Mouse (Mus musculus): ENCODE results near the gene Spr. TPM values are rescaled to one million over a fixed set of nuclear protein-coding genes. Genes with fewer than 3 reads are reported as not detected.
"Not testable (repeated sequence)": the region's sequence is repeated elsewhere in the genome, so short reads cannot be mapped to it uniquely, and the experiment has no call there.

Spr gene
- total RNA-seq (2015; ENCODE audit: low replicate concordance) (0.58 and 3.3 TPM in 2 replicates), total RNA-seq (2017; ENCODE audit: low replicate concordance) (1.4 and 6.6 TPM in 2 replicates)

DNA sequence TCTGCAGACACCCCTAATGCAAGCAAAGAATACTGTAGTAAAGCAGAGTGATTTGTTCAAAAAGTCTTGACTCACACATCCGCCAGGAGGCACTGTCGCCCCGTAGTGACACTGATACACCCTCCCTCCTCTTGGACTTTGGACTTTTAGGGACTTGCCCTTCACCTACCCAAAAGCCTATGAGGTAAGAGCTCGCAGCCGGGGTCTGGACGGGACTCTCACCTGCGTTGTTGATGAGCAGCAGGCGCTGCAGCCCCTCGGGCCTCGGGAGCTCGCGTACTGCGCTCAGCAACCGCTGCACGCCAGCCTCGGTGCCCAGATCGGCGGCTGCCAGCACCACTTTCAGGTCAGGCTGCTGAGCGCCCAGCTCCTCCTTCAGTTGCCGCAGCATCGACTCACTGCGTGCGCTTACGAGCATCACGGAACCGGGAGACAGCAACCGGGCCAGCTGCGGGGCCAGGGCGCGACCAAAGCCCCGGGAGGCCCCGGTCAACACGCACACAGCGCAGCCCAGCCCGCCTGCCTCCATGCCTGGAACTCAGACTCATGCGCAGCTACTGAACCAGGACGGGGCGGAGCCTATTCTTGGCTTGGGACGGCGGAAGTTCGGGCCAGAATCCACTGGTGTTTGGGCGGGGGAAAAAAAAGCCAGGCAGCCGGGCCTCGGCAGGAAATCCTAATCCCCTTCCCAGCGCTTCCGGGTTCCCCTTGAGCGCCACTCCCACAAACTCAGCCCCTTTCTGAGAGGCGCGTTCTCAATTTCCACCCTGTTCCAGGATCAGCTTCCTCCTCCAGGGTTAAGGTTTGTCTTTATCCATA, at the start of gene Spr:
Gene Spr, minus strand, starts transcription at position 550 of the 819 bp plus-strand sequence.
- ATAC-seq (replicated peaks; ENCODE audit: low FRiP score, poor library complexity, severe bottlenecking) = peak; percentile 78

DNA sequence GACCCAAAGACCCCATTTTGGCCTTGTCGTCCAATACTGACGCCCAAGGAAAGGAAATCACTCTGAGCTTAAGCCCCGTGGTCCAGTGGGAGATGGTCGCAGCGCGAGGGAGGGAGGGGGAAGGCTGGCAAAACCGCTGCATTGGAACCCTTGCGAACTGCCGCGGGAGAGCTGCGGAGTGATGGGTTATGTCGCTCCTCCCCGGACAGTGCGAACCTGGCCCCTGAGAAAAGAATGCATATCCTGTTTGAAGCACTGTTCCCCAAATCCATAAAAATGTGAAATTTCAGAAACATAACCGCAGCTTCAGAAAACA, 49.1 kb upstream of the Spr start:
- ATAC-seq (replicated peaks; ENCODE audit: low FRiP score, poor library complexity, severe bottlenecking) = no peak

DNA sequence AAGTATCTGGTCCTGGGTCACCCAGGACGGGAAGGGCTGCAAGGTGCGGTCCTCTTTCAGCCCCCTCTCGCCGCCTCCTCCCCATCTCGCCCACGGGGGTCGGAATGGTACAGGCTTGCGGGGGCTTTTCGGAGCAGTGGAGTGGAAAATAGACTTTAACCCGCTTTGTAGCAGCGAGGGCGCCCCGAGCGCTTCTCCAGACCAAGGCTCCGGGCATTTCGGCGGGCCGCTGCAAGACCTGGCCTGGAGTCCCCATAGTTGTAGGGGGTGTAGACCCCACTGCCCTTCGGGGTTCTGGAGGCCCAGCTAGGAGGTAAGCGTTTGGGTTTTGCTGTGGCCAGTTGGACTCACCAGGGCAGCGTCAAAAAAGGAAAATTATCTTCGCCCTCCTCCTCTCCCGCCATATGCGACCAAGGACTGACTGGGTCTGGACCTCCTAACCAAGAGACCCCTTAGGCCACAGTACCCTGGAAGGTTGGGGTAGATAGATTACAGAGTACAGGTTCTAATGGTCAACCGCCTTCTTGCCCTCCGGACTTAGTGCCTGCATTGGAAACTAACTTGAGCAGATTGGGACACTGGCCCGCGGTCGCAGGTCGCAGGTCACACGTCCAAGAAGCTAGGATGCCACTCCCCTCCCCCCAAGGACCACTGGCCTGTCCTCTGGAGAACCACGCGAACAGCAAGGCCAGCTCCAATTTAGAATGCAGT, 48.6 kb upstream of the Spr start:
- no peak for ATAC-seq (replicated peaks; ENCODE audit: low FRiP score, poor library complexity, severe bottlenecking)

DNA sequence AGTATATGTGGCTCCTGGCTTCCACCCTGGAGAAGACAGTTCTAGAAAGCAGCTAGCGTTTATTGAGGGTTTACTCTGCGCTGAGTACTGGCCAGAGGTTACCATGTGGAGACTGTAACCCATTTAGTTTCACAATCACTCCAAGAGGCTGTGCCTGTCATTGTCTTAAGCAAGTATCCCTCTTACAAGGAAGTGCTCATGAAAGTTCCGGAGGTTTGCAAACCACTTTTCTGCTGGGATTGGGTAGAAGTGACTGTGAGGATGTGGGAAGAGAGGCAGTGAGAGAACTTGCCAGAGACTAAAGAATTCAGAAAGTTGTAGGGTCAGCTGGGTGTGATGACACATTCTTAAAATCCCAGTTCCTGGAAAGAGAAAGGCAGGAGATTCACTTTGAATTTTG, 46.4 kb upstream of the Spr start:
- no peak for ATAC-seq (replicated peaks; ENCODE audit: low FRiP score, poor library complexity, severe bottlenecking)

DNA sequence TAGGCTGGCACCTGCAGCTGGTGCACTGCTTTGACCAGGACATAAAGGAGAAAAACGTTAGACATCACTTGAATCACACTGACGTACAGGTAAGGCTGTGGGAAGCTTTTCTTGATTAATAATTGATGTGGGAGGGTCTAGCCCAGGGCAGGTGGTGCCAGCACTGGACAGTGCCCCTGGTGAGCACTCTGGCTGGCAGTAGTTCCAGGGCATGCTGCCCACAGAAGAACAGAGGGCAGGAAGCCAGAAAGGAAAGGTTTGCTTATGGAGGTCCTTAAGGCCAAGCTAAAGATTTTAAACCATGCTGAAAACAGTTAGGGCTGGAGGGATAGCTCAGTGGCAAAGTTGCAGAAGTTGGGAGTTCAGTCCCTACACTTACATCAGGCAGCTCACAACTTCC, 42.5 kb upstream of the Spr start:
- ATAC-seq (replicated peaks; ENCODE audit: low FRiP score, poor library complexity, severe bottlenecking) = no peak

GRCm38 (mm10) chr6:85179569-85179968, 42.0 kb upstream of the Spr start:
- ATAC-seq (replicated peaks; ENCODE audit: low FRiP score, poor library complexity, severe bottlenecking) = no peak

GRCm38 (mm10) chr6:85165440-85165921, 27.9 kb upstream of the Spr start:
- no peak for ATAC-seq (replicated peaks; ENCODE audit: low FRiP score, poor library complexity, severe bottlenecking)

GRCm38 (mm10) chr6:85160201-85160923, 22.8 kb upstream of the Spr start:
- ATAC-seq (replicated peaks; ENCODE audit: low FRiP score, poor library complexity, severe bottlenecking) = peak; percentile 80

- ATAC-seq (replicated peaks; ENCODE audit: low FRiP score, poor library complexity, severe bottlenecking) = not testable (repeated sequence)
These were observed 21.7 kb upstream of the Spr start for GRCm38 (mm10) chr6:85159092-85159760.

- ATAC-seq (replicated peaks; ENCODE audit: low FRiP score, poor library complexity, severe bottlenecking) = not testable (repeated sequence)
These were observed 20.7 kb upstream of the Spr start for GRCm38 (mm10) chr6:85158040-85158804.

GRCm38 (mm10) chr6:85156551-85156950, 19.0 kb upstream of the Spr start:
- not testable (repeated sequence) for ATAC-seq (replicated peaks; ENCODE audit: low FRiP score, poor library complexity, severe bottlenecking)

DNA sequence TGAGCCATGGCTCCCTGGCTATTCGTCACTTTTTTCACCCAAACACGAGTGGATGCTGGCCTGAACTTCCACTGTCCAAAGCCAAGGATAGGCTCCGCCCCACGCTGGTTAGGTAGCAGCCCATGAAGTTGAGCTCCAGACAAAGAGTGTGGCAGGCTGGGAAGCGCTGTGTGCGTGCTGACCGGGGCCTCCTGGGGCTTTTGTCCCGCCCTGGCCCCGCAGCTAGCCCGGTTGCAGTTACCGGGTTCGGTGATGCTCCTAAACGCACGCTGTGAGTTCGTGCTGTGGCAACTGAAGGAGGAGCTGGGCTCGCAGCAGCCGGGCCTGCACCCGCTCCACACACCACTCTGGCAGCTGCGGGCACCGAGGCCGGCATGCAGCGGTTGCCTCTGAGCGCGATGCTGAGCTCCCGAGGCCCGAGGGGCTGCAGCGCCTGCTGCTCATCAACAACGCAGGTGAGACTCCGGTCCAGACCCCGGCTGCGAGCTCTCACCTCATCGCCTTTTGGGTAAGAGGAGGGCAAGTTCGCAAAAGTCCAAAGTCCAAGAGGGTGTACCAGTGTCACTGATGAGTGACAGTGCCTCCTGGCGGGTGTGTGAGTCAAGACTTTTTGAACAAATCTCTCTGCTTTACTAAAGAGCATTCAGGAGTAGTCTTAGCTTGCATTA, 17.4 kb upstream of the Spr start:
- ATAC-seq (replicated peaks; ENCODE audit: low FRiP score, poor library complexity, severe bottlenecking) = no peak

DNA sequence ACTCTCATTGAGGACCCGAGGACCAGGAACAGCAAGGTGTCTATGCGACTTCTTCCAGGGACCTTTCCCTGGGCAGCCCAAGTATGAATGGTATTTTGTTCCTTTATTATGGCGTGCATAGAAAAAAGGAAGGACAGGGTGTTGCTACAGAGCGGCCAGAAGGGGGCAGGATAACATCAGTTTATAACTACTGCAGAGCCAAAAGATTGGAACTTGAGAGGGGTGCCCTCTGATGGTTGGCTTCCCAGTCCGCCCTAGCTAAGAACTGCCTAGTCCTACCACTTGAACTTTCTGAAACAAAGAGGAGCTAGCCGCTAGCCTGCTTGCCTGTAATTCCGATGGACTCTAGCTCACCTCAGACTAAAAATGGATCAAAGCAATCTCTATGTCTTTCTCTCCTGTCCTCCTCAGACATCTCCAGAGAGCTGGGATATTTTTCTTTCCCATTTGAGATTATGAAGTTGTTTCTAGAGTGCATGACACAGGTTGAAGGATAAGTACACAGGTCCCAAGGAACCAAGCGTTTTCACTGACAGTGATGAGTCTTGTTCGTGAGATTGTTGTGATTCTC, 16.5 kb upstream of the Spr start:
- ATAC-seq (replicated peaks; ENCODE audit: low FRiP score, poor library complexity, severe bottlenecking) = no peak

GRCm38 (mm10) chr6:85150386-85150785, 12.8 kb upstream of the Spr start:
- ATAC-seq (replicated peaks; ENCODE audit: low FRiP score, poor library complexity, severe bottlenecking) = no peak

DNA sequence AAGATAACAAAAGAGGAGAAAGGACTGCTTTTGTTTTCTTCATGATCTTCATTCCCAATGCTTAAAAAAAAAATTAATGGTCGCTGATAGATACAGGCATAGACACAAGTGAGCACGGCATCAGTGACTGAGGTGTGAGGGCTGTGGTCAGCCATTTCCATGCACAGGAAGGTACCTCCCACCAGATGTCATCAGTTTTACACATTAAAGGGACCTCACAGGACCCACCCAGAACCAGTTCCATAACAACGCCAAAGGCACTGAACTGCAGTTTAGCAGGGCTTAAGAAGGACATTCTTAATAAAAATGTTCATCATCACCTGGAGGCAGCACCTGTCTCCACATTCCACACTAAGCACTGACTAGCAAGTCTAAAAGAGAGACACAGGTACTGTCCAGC, 10.1 kb upstream of the Spr start:
- ATAC-seq (replicated peaks; ENCODE audit: low FRiP score, poor library complexity, severe bottlenecking) = no peak

- ATAC-seq (replicated peaks; ENCODE audit: low FRiP score, poor library complexity, severe bottlenecking) = no peak
These were observed 6.9 kb upstream of the Spr start for GRCm38 (mm10) chr6:85144466-85144865.

DNA sequence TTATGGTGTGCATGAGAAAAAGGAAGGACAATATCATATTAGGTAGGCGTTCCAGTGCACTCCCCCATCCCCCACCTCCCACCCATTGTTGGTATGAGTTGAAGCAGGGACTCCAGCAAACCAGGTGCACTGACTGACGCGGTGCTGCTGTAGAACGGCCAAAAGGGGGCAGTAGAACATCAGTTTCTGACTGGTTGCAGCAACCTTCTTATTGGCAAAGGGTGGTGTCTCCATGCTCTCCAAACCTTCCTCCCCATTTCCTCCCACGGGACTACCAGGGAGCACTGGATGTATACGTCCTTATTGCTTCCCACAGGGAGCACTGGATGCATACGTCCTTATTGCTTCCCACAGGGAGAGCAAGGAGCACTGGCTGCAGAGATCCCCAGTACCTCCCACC, 3.4 kb upstream of the Spr start:
- not testable (repeated sequence) for ATAC-seq (replicated peaks; ENCODE audit: low FRiP score, poor library complexity, severe bottlenecking)

GRCm38 (mm10) chr6:85139534-85139933, 2.0 kb upstream of the Spr start:
- no peak for ATAC-seq (replicated peaks; ENCODE audit: low FRiP score, poor library complexity, severe bottlenecking)

All from erythroblast, adult 5-6 weeks (primary cell).